Mouse (Mus musculus) C2C12 (cell line): ENCODE results near the gene Txndc17. TPM values are rescaled to one million over a fixed set of nuclear protein-coding genes. Genes with fewer than 3 reads are reported as not detected.
A peak's percentile ranks its signal among the peaks of the same experiment; 100 is the strongest.
"Not testable (repeated sequence)": the region's sequence is repeated elsewhere in the genome, so short reads cannot be mapped to it uniquely, and the experiment has no call there.

Source experiments
- H3K27me3 ChIP-seq: one replicate; pipeline ENCODE4 v1.6.1; 2011; ENCODE audit not compliant: control insufficient read depth, insufficient read depth, insufficient read length
- H3K36me3 ChIP-seq: one replicate; pipeline ENCODE4 v1.6.1; 2011; ENCODE audit not compliant: control insufficient read depth, insufficient read depth
- H3K4me3 ChIP-seq: one replicate; pipeline ENCODE4 v1.5.1; 2011; ENCODE audit warnings: mild to moderate bottlenecking, control low read depth; ENCODE audit not compliant: poor library complexity, insufficient read depth, severe bottlenecking
- H3K79me2 ChIP-seq: one replicate; pipeline ENCODE4 v1.6.1; 2011; ENCODE audit not compliant: control insufficient read depth, insufficient read depth
- H3K79me3 ChIP-seq: one replicate; pipeline ENCODE4 v1.6.1; 2011; ENCODE audit warnings: low read depth, control low read depth
- H3ac ChIP-seq: one replicate; pipeline ENCODE3; 2011; ENCODE audit warnings: low read depth; ENCODE audit not compliant: control insufficient read depth, insufficient read length
- CEBPB ChIP-seq: IDR thresholded peaks from one replicate; pipeline ENCODE4 v1.6.1; 2011; ENCODE audit warnings: low read depth, mild to moderate bottlenecking, control low read depth, moderate library complexity
- CTCF ChIP-seq: IDR thresholded peaks from one replicate; pipeline ENCODE4 v1.5.1; 2011; ENCODE audit not compliant: control insufficient read depth, insufficient read depth, insufficient read length
- FOSL1 ChIP-seq: IDR thresholded peaks from one replicate; pipeline ENCODE4 v1.8.0; 2011; ENCODE audit warnings: mild to moderate bottlenecking, low read length; ENCODE audit not compliant: poor library complexity, insufficient read depth, severe bottlenecking
- MAX ChIP-seq: IDR thresholded peaks from one replicate; pipeline ENCODE4 v1.6.1; 2011; ENCODE audit warnings: mild to moderate bottlenecking, control low read depth
- MYOD1 ChIP-seq: IDR thresholded peaks from one replicate; pipeline ENCODE4 v1.6.1; 2011; ENCODE audit warnings: low read depth; ENCODE audit not compliant: control insufficient read depth, insufficient read length
- MYOG ChIP-seq: IDR thresholded peaks from one replicate; pipeline ENCODE4 v1.6.1; 2011; ENCODE audit not compliant: control insufficient read depth, insufficient read length; ENCODE audit errors: extremely low read depth
- USF1 ChIP-seq: IDR thresholded peaks from one replicate; pipeline ENCODE4 v1.6.1; 2011; ENCODE audit warnings: low read depth, mild to moderate bottlenecking, control low read depth, moderate library complexity
- long read RNA-seq, 2 experiments: library from polyadenylated mRNA; unstranded; transcript quantifications; one replicate each; pipeline ENCODE4 v2.0.0; 2019 to 2020
- polyA plus RNA-seq: library from polyadenylated mRNA; unstranded; fragments of >200 nt; fragmentation: generic; extraction: Trizol; gene quantifications from one replicate; pipeline ENCODE4 v1.2.1, GENCODE M21; 2012; ENCODE audit warnings: missing spikeins

Txndc17 gene
- 120 TPM for polyA plus RNA-seq
- long read RNA-seq, experiment 1, transcript Txndc17-201 (4 exons, 981 nt) = major isoform, 145 of 151 reads
- long read RNA-seq, experiment 1, partial matches to known transcripts = 5 of 151 reads
- long read RNA-seq, experiment 1, other reads (novel, unspliced or antisense) = 1 of 151 reads
- long read RNA-seq, experiment 2, transcript Txndc17-201 (4 exons, 981 nt) = major isoform, 22 of 23 reads
- long read RNA-seq, experiment 2, partial matches to known transcripts = 1 of 23 reads
- long read RNA-seq, experiment 2, other reads (novel, unspliced or antisense) = 0 of 23 reads

GRCm38 (mm10) chr11:72207204-72207833, at the start of gene Txndc17, which contains the start of gene 4933427D14Rik:
Gene Txndc17, plus strand, starts transcription at chr11:72207547.
Gene 4933427D14Rik, minus strand, starts transcription at chr11:72207459.
- H3K27me3 ChIP-seq = no peaks in the 10 kb centered on the region
- H3K79me2 ChIP-seq = peaks cover 82% of the 10 kb centered on the region
- TF ChIP-seq MYOG = no peak
- no peak for TF ChIP-seq MYOD1
- no peak for TF ChIP-seq USF1
- no peak for TF ChIP-seq CEBPB
- peak; percentile 79 for TF ChIP-seq MAX
- H3K79me3 ChIP-seq = peaks cover 52% of the 10 kb centered on the region
- peaks cover 36% of the 10 kb centered on the region for H3K36me3 ChIP-seq
- peak within 1 kb of the TSS; percentile 71 for H3ac ChIP-seq
- peak within 1 kb of the TSS; percentile 97 for H3K4me3 ChIP-seq

- Histone ChIP-seq H3K36me3 (peaks cover 49% of the 10 kb centered on the region), H3ac (no peak overlapping the region), H3K79me3 (no peaks in the 10 kb centered on the region), H3K4me3 (no peak overlapping the region), H3K27me3 (no peaks in the 10 kb centered on the region), H3K79me2 (no peaks in the 10 kb centered on the region)
- TF ChIP-seq MYOG (no peak), CTCF (no peak), MAX (no peak), FOSL1 (no peak), USF1 (no peak), CEBPB (no peak), MYOD1 (no peak)
These were observed 44.1 kb upstream of the Txndc17 start for GRCm38 (mm10) chr11:72163198-72163597.

GRCm38 (mm10) chr11:72169871-72170270, 37.5 kb upstream of the Txndc17 start:
- peaks cover 64% of the 10 kb centered on the region for H3K36me3 ChIP-seq
- H3K79me3 ChIP-seq = no peaks in the 10 kb centered on the region

GRCm38 (mm10) chr11:72171906-72172305, 35.4 kb upstream of the Txndc17 start:
- H3K79me3 ChIP-seq, H3ac ChIP-seq, H3K4me3 ChIP-seq, H3K79me2 ChIP-seq, H3K27me3 ChIP-seq: not testable (repeated sequence)
- peaks cover 59% of the 10 kb centered on the region for H3K36me3 ChIP-seq

More at GRCm38 (mm10) chr11:72169871-72170270, 37.5 kb upstream of the Txndc17 start:
- H3K27me3 ChIP-seq = no peaks in the 10 kb centered on the region
- H3ac ChIP-seq = no peak overlapping the region
- no peak overlapping the region for H3K4me3 ChIP-seq
- no peak for TF ChIP-seq FOSL1
- no peak for TF ChIP-seq USF1
- no peak for TF ChIP-seq CEBPB
- no peak for TF ChIP-seq MAX
- TF ChIP-seq CTCF = no peak
- no peaks in the 10 kb centered on the region for H3K79me2 ChIP-seq

GRCm38 (mm10) chr11:72173506-72173905, 33.8 kb upstream of the Txndc17 start:
- no peaks in the 10 kb centered on the region for H3K27me3 ChIP-seq
- H3ac ChIP-seq = no peak overlapping the region
- H3K79me2 ChIP-seq = no peaks in the 10 kb centered on the region
- H3K79me3 ChIP-seq = no peaks in the 10 kb centered on the region
- peaks cover 71% of the 10 kb centered on the region for H3K36me3 ChIP-seq
- H3K4me3 ChIP-seq = no peak overlapping the region
- TF ChIP-seq MYOG (no peak), CTCF (no peak), USF1 (no peak), FOSL1 (no peak), MYOD1 (no peak), CEBPB (no peak), MAX (no peak)

GRCm38 (mm10) chr11:72174721-72175120, 32.6 kb upstream of the Txndc17 start:
- no peaks in the 10 kb centered on the region for H3K79me3 ChIP-seq
- no peaks in the 10 kb centered on the region for H3K79me2 ChIP-seq
- H3ac ChIP-seq = no peak overlapping the region
- H3K27me3 ChIP-seq = no peaks in the 10 kb centered on the region
- no peak overlapping the region for H3K4me3 ChIP-seq
- peaks cover 76% of the 10 kb centered on the region for H3K36me3 ChIP-seq
- TF ChIP-seq MYOD1 = no peak
- no peak for TF ChIP-seq USF1
- no peak for TF ChIP-seq CTCF
- no peak for TF ChIP-seq CEBPB
- TF ChIP-seq FOSL1 = no peak
- TF ChIP-seq MYOG = no peak
- TF ChIP-seq MAX = no peak
